Mouse (Mus musculus) stomach, postnatal 0 days (tissue): ENCODE measurements around the gene Zfp652. TPM values are rescaled to one million over a fixed set of nuclear protein-coding genes. Genes with fewer than 3 reads are reported as not detected.

Experiments used
- ATAC-seq: fragments of 200-750 bp; cut with Nextera tagmentation; 2 replicates; pipeline ENCODE4 v1.8.0; 2017; ENCODE audit not compliant: low FRiP score, low TSS enrichment
- DNase-seq: peaks from one replicate; pipeline ENCODE4 v3.0.0-alpha.2; 2016; ENCODE audit warnings: low spot score
- H3K27ac ChIP-seq: fragments of 300-500 bp; sonication (generic); replicated peaks from 2 replicates; pipeline ENCODE4 v1.5.1; 2014; ENCODE audit warnings: mild to moderate bottlenecking, control low read depth
- H3K27me3 ChIP-seq: fragments of 300-500 bp; sonication (generic); 2 replicates; pipeline ENCODE4 v1.6.1; 2014; ENCODE audit warnings: low read length; ENCODE audit not compliant: control insufficient read depth, insufficient read depth
- H3K36me3 ChIP-seq: fragments of 300-500 bp; sonication (generic); 2 replicates; pipeline ENCODE4 v1.6.1; 2014; ENCODE audit warnings: low read length, mixed read lengths; ENCODE audit not compliant: control insufficient read depth, insufficient read depth
- H3K4me1 ChIP-seq: fragments of 300-500 bp; sonication (generic); replicated peaks from 2 replicates; pipeline ENCODE4 v1.6.1; 2014; ENCODE audit warnings: antibody characterized with exemption; ENCODE audit not compliant: control insufficient read depth, insufficient read depth
- H3K4me2 ChIP-seq: fragments of 300-500 bp; sonication (generic); replicated peaks from 2 replicates; pipeline ENCODE4 v1.6.1; 2014; ENCODE audit warnings: low read depth, mild to moderate bottlenecking, control low read depth, moderate library complexity
- H3K4me3 ChIP-seq: fragments of 300-500 bp; sonication (generic); 2 replicates; pipeline ENCODE4 v1.5.1; 2014; ENCODE audit warnings: low read depth, low read length, control low read depth
- H3K9ac ChIP-seq: fragments of 300-500 bp; sonication (generic); 2 replicates; pipeline ENCODE4 v1.6.1; 2014; ENCODE audit warnings: mild to moderate bottlenecking, low read length, control low read depth, mixed read lengths
- H3K9me3 ChIP-seq: fragments of 300-500 bp; sonication (generic); 2 replicates; pipeline ENCODE4 v1.6.1; 2016; ENCODE audit warnings: low read length; ENCODE audit not compliant: control insufficient read depth
- CTCF ChIP-seq: IDR thresholded peaks from 2 replicates; pipeline ENCODE4 v1.5.1; 2016; ENCODE audit warnings: antibody characterized with exemption, low read depth, mild to moderate bottlenecking, moderate library complexity
- EP300 ChIP-seq: optimal IDR thresholded peaks from 2 replicates; pipeline ENCODE3; 2016; ENCODE audit warnings: antibody characterized with exemption
- WGBS: fragments of 180-500 bp; shearing (Covaris S2); extraction: QIAGEN DNeasy Blood & Tissue Kit; methylation state at CpG from one replicate; pipeline ENCODE4 v1.1.7; 2014; 5-methylcytosine and 5-hydroxymethylcytosine counted together
- polyA plus RNA-seq: library from polyadenylated mRNA; unstranded; fragments of >200 nt; fragmentation: Nextera tagmentation; extraction: Ambion mirVana; gene quantifications from 2 replicates; pipeline ENCODE4 v1.2.1, GENCODE M21; 2015

The Zfp652 gene
- polyA plus RNA-seq, 1 experiment from 2014 or later = 10.0 TPM

DNA sequence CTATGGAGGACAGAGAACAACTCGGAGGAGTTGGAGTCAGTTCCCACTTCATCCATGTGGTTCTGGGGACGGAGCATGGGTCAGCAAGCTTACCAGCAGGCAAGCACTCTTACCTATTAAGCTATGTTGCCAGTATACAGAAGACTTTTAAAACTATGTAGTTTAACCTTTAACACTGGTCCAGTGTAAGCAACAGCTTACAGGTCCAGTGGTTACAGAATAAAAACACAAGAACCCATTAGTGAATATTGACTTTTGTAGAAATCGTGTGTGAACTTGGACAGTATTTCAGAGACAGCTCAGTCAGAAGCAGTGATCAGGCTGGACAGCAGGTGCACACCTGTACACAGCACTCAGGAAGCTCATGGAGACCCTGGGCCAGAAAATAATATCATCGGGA lies 12.0 kb downstream of the Zfp652 start:
- Histone ChIP-seq H3K9ac (no peak overlapping the region), H3K4me3 (no peak overlapping the region), H3K36me3 (no peaks in the 10 kb centered on the region), H3K9me3 (no peaks in the 10 kb centered on the region), H3K4me1 (no peaks in the 10 kb centered on the region), H3K4me2 (no peak overlapping the region), H3K27ac (no peak overlapping the region), H3K27me3 (no peaks in the 10 kb centered on the region)
- ATAC-seq = no peak
- DNase-seq = no peak
- 79% methylated on average over 4 of the region's 4 CpGs for whole genome bisulfite sequencing
- TF ChIP-seq CTCF (no peak), EP300 (no peak)

DNA sequence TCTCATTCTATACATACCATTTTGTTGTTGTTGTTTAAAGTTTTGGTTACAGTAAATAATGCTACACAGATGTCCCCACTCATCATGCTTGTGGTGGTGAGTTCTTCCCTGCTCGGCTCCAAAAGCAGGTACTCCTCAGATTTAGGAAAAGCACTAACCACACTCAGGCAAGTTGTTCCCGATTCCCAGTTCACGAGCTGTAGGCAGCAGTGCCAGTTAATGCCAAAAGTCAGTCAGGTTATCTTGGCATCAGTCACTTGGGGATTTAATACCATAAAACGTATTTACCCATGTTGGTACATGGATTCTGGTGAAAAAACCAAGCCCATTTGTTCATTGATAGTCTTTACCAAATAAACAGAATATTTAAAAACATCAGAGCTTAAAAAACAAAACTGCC lies 13.7 kb downstream of the Zfp652 start:
- Histone ChIP-seq H3K4me1 (no peaks in the 10 kb centered on the region), H3K4me2 (no peak overlapping the region), H3K27ac (no peak overlapping the region), H3K9me3 (no peaks in the 10 kb centered on the region), H3K36me3 (no peaks in the 10 kb centered on the region), H3K9ac (no peak overlapping the region), H3K27me3 (no peaks in the 10 kb centered on the region), H3K4me3 (no peak overlapping the region)
- no peak for DNase-seq
- no peak for ATAC-seq
- WGBS = 52% methylated on average over 4 of the region's 4 CpGs
- TF ChIP-seq EP300 (no peak), CTCF (no peak)

GRCm38 (mm10) chr11:95727947-95728346 lies 15.5 kb downstream of the Zfp652 start:
- TF ChIP-seq CTCF = no peak
- no peak for TF ChIP-seq EP300
- WGBS = 83% methylated on average over 5 of the region's 5 CpGs
- no peak for ATAC-seq
- no peaks in the 10 kb centered on the region for H3K27me3 ChIP-seq
- H3K4me3 ChIP-seq = no peak overlapping the region
- no peak for DNase-seq
- H3K27ac ChIP-seq = no peak overlapping the region
- no peaks in the 10 kb centered on the region for H3K4me1 ChIP-seq
- H3K36me3 ChIP-seq = no peaks in the 10 kb centered on the region
- no peaks in the 10 kb centered on the region for H3K9me3 ChIP-seq
- no peak overlapping the region for H3K4me2 ChIP-seq
- no peak overlapping the region for H3K9ac ChIP-seq

GRCm38 (mm10) chr11:95728916-95729907 lies 16.7 kb downstream of the Zfp652 start:
- ATAC-seq = no peak
- no peaks in the 10 kb centered on the region for H3K36me3 ChIP-seq
- TF ChIP-seq EP300 = no peak
- no peak for TF ChIP-seq CTCF
- no peaks in the 10 kb centered on the region for H3K9me3 ChIP-seq
- no peak overlapping the region for H3K4me3 ChIP-seq
- WGBS = 72% methylated on average over 12 of the region's 12 CpGs
- H3K4me2 ChIP-seq = no peak overlapping the region
- H3K9ac ChIP-seq = no peak overlapping the region
- no peaks in the 10 kb centered on the region for H3K27me3 ChIP-seq
- H3K27ac ChIP-seq = no peak overlapping the region
- H3K4me1 ChIP-seq = no peaks in the 10 kb centered on the region
- no peak for DNase-seq

DNA sequence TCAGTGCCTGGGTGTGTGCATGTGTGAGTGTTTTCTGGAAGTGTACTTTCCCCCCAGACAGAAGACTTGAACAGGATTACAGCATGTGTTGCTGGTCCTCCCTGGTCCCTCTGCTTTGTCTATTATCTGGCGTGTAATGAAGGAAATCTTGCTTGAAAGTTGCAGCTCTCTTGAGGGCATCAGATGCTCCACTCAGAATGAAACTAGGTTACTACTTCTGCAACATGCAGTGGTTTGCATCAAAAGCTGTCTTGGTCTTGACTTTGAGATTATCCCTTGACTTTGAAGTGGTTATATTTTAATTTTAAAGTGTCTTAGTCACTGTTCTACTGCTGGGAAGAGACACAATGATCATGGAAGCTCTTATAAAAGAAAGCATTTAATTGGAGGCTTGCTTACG lies 22.0 kb downstream of the Zfp652 start:
- Histone ChIP-seq H3K4me3 (no peak overlapping the region), H3K27me3 (no peaks in the 10 kb centered on the region), H3K36me3 (no peaks in the 10 kb centered on the region), H3K9me3 (no peaks in the 10 kb centered on the region), H3K9ac (no peak overlapping the region), H3K27ac (no peak overlapping the region), H3K4me2 (no peak overlapping the region), H3K4me1 (no peaks in the 10 kb centered on the region)
- ATAC-seq = no peak
- 86% methylated on average over 2 of the region's 2 CpGs for WGBS
- TF ChIP-seq EP300 = no peak
- TF ChIP-seq CTCF = no peak
- no peak for DNase-seq

- no peaks in the 10 kb centered on the region for H3K27me3 ChIP-seq
- H3K4me2 ChIP-seq = no peak overlapping the region
- H3K9me3 ChIP-seq = no peaks in the 10 kb centered on the region
- ATAC-seq (no peak), DNase-seq (peak; percentile 28)
- H3K27ac ChIP-seq = no peak overlapping the region
- no peaks in the 10 kb centered on the region for H3K36me3 ChIP-seq
- no peaks in the 10 kb centered on the region for H3K4me1 ChIP-seq
- H3K4me3 ChIP-seq = no peak overlapping the region
- TF ChIP-seq CTCF (no peak), EP300 (no peak)
- H3K9ac ChIP-seq = no peak overlapping the region
- 59% methylated on average over 3 of the region's 3 CpGs for WGBS
These were observed 25.3 kb downstream of the Zfp652 start for GRCm38 (mm10) chr11:95737811-95738210.
